Mouse (Mus musculus): ENCODE measurements around the gene Nav3.

DNA sequence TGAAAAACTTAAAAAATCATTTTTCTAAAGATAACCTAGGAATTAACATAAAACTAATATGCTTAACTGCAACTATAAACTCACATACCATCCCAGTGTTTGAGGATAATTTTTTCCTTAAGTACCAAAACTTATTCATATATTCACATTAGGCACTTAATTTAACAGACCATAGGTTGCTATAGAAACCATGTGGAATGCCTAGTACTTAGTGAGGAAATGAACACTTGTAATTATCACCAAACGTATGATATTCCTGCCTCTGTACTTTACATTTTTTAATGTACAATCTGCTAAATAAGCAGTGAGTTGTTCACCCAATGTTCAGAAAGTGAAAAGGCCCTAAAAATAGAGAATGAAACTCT is 301.1 kb downstream of the Nav3 start:
- TF ChIP-seq CTCF (IDR thresholded peaks at IDR 0.05; ENCODE audit: borderline replicate concordance, extremely low read depth, insufficient read depth, insufficient read length), result no peak
- no peak for TF ChIP-seq POLR2A (IDR thresholded peaks at IDR 0.05; ENCODE audit: borderline replicate concordance, extremely low read depth, insufficient read depth, insufficient read length, poor library complexity, severe bottlenecking)
